Mouse (Mus musculus): ENCODE measurements at regions not wholly inside any gene's neighbourhood (a gene's known extent, or its start where the extent isn't known, plus 50 kb on each side); places are given as distances from the start of the nearest gene placed in this dataset.

GRCm38 (mm10) chr4:29135685-29136385, 322.9 kb downstream of the Epha7 start:
- no peak for DNase-seq

DNA sequence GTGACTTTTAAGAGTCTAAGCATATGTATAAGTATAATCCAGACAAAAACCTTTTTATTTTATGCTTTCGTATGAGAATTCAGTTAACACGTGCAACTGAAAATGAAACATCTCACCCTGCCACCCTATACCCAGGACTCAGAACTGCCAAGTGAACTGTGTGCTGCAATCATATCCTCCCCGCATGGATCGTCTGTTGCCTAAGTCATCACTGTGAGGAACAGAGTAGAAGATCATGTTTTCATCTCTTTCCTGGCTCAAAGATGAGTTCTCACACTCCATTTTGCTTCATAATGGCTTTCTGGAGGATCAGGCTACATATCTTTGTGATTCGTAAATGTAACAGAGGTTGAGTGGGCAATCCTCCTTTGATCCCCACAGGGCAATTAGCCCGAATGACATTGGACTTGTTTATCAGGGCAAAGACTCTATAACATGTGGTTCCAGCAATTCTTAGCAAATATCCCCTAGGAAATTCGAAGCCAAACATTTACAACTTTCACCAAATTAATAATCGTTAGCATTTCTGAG, 325.9 kb downstream of the Epha7 start:
- no peak for DNase-seq

DNA sequence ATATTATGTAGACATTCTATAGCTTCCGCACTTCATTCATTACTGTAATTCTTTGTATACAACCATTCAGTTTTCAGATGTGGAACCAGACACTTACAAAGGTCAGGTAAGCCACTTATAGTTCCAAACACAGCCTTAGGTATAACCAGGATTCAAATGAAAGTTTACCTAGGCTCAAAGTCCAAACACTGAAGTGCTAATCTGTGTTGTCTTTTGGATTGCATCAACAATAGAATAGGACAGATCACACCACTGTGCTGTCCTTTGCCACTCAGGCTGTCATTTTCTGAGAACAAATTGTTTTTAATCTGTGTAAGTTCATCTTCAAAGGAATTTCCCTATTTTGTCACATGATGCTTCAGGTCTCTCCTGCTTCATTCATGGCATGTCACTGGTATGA, 330.5 kb downstream of the Epha7 start:
- no peak for DNase-seq

DNA sequence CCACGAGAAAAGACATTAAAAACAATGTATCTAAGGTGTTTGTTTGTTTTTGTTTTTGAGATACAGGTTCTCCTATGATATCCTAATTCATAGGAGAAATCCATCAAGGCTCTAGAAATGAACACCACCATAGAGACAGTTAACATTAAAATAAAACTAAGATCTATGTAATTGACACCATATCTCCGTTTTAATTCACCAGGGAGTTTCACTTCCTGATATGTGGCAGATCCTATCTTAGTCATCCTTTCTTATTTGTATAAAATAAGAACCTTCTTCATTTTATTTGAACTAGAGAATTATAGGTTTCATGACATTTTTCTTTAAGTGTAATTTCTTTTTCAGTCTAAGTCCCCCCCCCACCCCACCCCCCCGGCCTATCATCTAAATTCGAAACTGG, 332.3 kb downstream of the Epha7 start:
- no peak for DNase-seq

GRCm38 (mm10) chr4:29152134-29152867, 339.4 kb downstream of the Epha7 start:
- DNase-seq: no peak

GRCm38 (mm10) chr4:29182494-29182893, 369.6 kb downstream of the Epha7 start:
- no peak for DNase-seq

GRCm38 (mm10) chr4:29183411-29183810, 370.5 kb downstream of the Epha7 start:
- DNase-seq: no peak

DNA sequence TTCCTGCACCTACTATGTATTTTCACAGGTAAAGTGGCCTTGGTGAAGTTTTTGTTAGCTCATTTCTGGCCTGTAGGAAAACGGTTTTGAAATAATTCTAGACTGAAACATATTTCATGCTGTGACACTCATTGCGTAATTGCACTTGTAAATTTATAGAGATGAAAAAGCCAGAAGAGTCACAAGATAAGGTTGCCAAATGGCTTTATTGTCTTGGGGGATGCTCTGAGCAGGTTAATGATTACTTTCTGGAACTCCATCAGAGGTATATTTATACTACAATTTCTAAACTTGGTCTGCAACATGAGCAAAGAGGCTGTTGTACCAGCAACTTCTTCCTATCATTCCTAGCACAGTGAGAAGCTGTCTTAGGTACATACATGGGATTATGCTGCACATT, 370.9 kb downstream of the Epha7 start:
- DNase-seq: no peak

DNA sequence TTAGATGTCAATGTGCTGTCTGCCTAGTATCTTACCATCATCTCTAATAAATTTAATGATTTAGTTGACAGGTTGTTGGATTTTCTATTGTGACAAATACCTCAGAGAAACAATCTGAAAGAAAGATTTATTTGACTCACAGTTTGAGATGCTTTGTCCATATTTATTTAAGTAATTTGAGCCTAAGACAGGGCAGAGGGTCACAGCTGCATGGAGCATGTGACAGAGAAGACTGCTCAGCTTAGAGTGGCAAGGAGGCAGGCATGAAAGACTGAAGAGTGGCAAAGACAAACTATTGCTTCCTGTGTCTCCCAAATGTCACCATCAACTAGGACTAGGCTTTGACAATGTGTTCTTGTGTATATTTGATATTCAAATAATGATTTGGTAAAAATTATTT, 388.0 kb downstream of the Epha7 start:
- DNase-seq: no peak

All from cerebellum, adult 18-20 months (tissue).